Mouse (Mus musculus): ENCODE measurements around the gene Mark3. TPM values are rescaled to one million over a fixed set of nuclear protein-coding genes. Genes with fewer than 3 reads are reported as not detected.

Mark3 gene
- total and polyA plus RNA-seq, 3 experiments, result 18.1 to 52.5 (median 50.6) TPM

DNA sequence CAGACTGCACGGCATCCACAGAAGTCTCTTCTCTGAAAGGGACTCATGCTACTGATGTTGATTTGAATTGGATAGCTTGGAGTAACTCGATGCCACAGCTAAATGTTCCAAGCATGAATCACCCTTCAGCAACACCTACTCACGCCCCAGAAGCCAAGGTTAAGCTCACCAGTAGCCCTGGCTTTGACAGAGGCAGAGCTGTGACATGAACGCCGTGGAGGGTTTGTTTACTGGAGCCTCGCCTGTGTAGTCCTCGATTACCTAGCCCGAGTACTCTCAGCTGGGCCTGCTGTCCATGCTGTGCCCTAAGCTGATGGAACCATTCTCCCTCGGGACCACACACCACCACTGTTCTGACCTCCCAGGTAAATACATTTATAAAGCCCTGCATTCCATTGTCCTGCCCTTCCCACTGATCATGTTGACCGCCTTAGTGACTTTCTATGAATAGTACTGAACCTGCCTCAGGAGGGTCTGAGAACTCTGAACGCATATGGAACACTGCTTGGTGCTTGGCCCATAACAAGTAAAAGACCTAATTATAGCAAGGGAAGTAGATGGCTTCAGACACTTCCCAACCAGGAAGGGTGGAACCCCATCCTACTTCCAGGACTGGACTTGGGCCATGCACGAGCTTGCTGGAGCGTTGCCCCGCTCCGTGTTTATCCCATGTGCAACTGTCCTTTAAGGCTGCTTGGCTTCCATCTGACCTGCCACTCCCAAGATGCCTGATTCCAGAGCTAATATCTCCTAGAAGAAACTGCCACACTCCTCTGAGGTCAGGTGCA, 131.1 kb downstream of the Mark3 start:
- Histone ChIP-seq H3K27ac (peak overlapping the region; percentile 90), H3K4me1 (ENCODE audit: control insufficient read depth, insufficient read depth, low read length) (peaks cover 32% of the 10 kb centered on the region), H3K36me3 (ENCODE audit: control insufficient read depth, insufficient read depth, low read length) (peaks cover 30% of the 10 kb centered on the region), H3K4me3 (no peak overlapping the region), H3K9ac (ENCODE audit: low read depth, low read length) (peak overlapping the region; percentile 19), H3K27me3 (ENCODE audit: control insufficient read depth, insufficient read depth, low read length) (no peaks in the 10 kb centered on the region), H3K79me2 (replicated peaks; ENCODE audit: control insufficient read depth, insufficient read depth, low read length) (no peaks in the 10 kb centered on the region)
- 12% methylated on average over 15 of the region's 15 CpGs for WGBS
- TF ChIP-seq CTCF (IDR thresholded peaks at IDR 0.05) (no peak), POLR2A (IDR thresholded peaks at IDR 0.05; ENCODE audit: insufficient read depth, low read depth, low read length) (peak; percentile 54; the same call in 1 of the 2 replicates), EP300 (IDR thresholded peaks at IDR 0.05; ENCODE audit: insufficient read depth, low read depth, low read length) (peak; percentile 99)
- intact Hi-C loops (cut with DNase I), result loop anchor here (2.0 kb wide), 1 partner anchor 21 kb away; no protein-coding TSS in a partner anchor
- DNase-seq, result peak; percentile 89 to 91

Other genes with a start within 250 kb of the Mark3 start
- gene Cdc42bpb, start 196.8 kb upstream of the Mark3 start, total RNA-seq (2021), result 10 to 100 TPM; 55.3 to 58.5 TPM
- gene Cdc42bpb, start 196.8 kb upstream of the Mark3 start, polyA plus RNA-seq (2012; rRNA removed), result 105 and 106 TPM in 2 replicates
- not detected for gene Lbhd2, start 167.7 kb upstream of the Mark3 start, total RNA-seq (2021)
- gene Lbhd2, start 167.7 kb upstream of the Mark3 start, polyA plus RNA-seq (2012; rRNA removed), result not detected in 2 replicates
- gene Exoc3l4, start 157.5 kb upstream of the Mark3 start, total RNA-seq (2021), result 1 to 10 TPM; 2.5 to 2.7 TPM
- 9.2 and 10.9 TPM in 2 replicates for gene Exoc3l4, start 157.5 kb upstream of the Mark3 start, polyA plus RNA-seq (2012; rRNA removed)
- gene Tnfaip2, start 132.1 kb upstream of the Mark3 start, total RNA-seq (2021), result 10 to 100 TPM; 40.9 to 52.1 TPM
- 40.2 and 52.0 TPM in 2 replicates for gene Tnfaip2, start 132.1 kb upstream of the Mark3 start, polyA plus RNA-seq (2012; rRNA removed)
- under 1 TPM; 0.36 to 0.39 TPM for gene Gm266, start 88.7 kb upstream of the Mark3 start, total RNA-seq (2021)
- 0.23 and 0.88 TPM in 2 replicates for gene Gm266, start 88.7 kb upstream of the Mark3 start, polyA plus RNA-seq (2012; rRNA removed)
- 100 to 1,000 TPM; 160 to 170 TPM for gene Eif5, start 36.5 kb upstream of the Mark3 start, total RNA-seq (2021)
- 39.4 and 85.3 TPM in 2 replicates for gene Eif5, start 36.5 kb upstream of the Mark3 start, polyA plus RNA-seq (2012; rRNA removed)
- 10 to 100 TPM; 65.3 to 81.4 TPM for gene Ckb, start 97.8 kb downstream of the Mark3 start, total RNA-seq (2021)
- gene Ckb, start 97.8 kb downstream of the Mark3 start, polyA plus RNA-seq (2012; rRNA removed), result 115 and 120 TPM in 2 replicates
- 1 to 10 TPM; 4.5 to 5.4 TPM for gene Trmt61a, start 103.6 kb downstream of the Mark3 start, total RNA-seq (2021)
- 7.6 and 11.8 TPM in 2 replicates for gene Trmt61a, start 103.6 kb downstream of the Mark3 start, polyA plus RNA-seq (2012; rRNA removed)
- gene Bag5, start 138.7 kb downstream of the Mark3 start, total RNA-seq (2021), result 10 to 100 TPM; 18.8 to 22.8 TPM
- gene Bag5, start 138.7 kb downstream of the Mark3 start, polyA plus RNA-seq (2012; rRNA removed), result 9.8 and 15.9 TPM in 2 replicates
- 10 to 100 TPM; 32.0 to 36.3 TPM for gene Apopt1, start 138.7 kb downstream of the Mark3 start, total RNA-seq (2021)
- 31.4 and 31.7 TPM in 2 replicates for gene Apopt1, start 138.7 kb downstream of the Mark3 start, polyA plus RNA-seq (2012; rRNA removed)
- gene Klc1, start 184.3 kb downstream of the Mark3 start, total RNA-seq (2021), result 10 to 100 TPM; 83.8 to 83.9 TPM
- gene Klc1, start 184.3 kb downstream of the Mark3 start, polyA plus RNA-seq (2012; rRNA removed), result 80.8 and 105 TPM in 2 replicates
- gene Xrcc3, start 239.3 kb downstream of the Mark3 start, total RNA-seq (2021), result 1 to 10 TPM; 1.4 to 1.8 TPM
- gene Xrcc3, start 239.3 kb downstream of the Mark3 start, polyA plus RNA-seq (2012; rRNA removed), result 2.1 and 2.8 TPM in 2 replicates
- 10 to 100 TPM; 65.1 to 74.8 TPM for gene Zfyve21, start 239.6 kb downstream of the Mark3 start, total RNA-seq (2021)
- 71.9 and 89.6 TPM in 2 replicates for gene Zfyve21, start 239.6 kb downstream of the Mark3 start, polyA plus RNA-seq (2012; rRNA removed)

Measured in heart, adult 2 months (tissue).